Mouse (Mus musculus) bone marrow macrophage, adult 2 months (primary cell): Measurements from ENCODE around the gene Trpm6.

Experiments
- CTCF ChIP-seq: IDR thresholded peaks from 2 replicates; pipeline ENCODE4 v1.5.1; 2012; ENCODE audit warnings: low read depth, mild to moderate bottlenecking, low read length, moderate library complexity
- POLR2A ChIP-seq: IDR thresholded peaks from 2 replicates; pipeline ENCODE4 v1.6.1; 2012; ENCODE audit warnings: mild to moderate bottlenecking, low read depth, low read length, borderline replicate concordance

DNA sequence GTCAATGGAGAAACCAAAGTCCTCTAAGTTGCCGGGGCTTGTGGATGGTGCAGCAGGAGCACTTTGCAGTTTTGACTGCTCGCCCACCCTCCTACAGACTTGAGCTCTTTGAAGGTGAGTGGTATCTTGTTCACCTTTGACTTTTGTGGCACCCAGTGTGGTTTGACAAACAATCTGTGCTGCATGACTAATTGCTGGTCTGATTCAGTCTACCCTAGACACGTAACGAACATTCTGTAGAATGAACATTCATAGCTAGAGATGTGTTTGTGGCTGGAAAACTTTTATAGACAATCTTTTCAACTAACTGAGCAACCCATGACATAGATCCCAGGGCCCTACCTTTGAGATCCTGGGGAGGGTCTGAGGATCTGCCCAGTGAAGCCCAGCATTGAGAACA lies 2.4 kb upstream of the Trpm6 start:
- TF ChIP-seq CTCF (no peak), POLR2A (no peak)
